Mouse (Mus musculus) myocyte (in vitro differentiated cells): ENCODE measurements at regions not wholly inside any gene's neighbourhood (a gene's known extent, or its start where the extent isn't known, plus 50 kb on each side); places are given as distances from the start of the nearest gene placed in this dataset.

ENCODE experiments used
- CEBPB ChIP-seq: IDR thresholded peaks from 2 replicates; pipeline ENCODE4 v1.6.1; 2011; ENCODE audit warnings: mild to moderate bottlenecking, moderate library complexity; ENCODE audit not compliant: poor library complexity, insufficient read depth, severe bottlenecking
- POLR2A ChIP-seq: IDR thresholded peaks from one replicate; pipeline ENCODE4 v1.6.1; 2011; ENCODE audit warnings: low read depth, mild to moderate bottlenecking, control low read depth, moderate library complexity; ENCODE audit not compliant: insufficient read length
- POLR2AphosphoS2 ChIP-seq: IDR thresholded peaks from one replicate; pipeline ENCODE4 v1.6.1; 2011; ENCODE audit warnings: low read depth, control low read depth; ENCODE audit not compliant: insufficient read length

- no peak for TF ChIP-seq CEBPB
- TF ChIP-seq POLR2AphosphoS2: no peak
- no peak for TF ChIP-seq POLR2A
Observed at GRCm38 (mm10) chr16:75164969-75165726, 420.7 kb downstream of the Lipi start.
